Mouse (Mus musculus): Measurements from ENCODE around the gene Igfbp4. TPM values are rescaled to one million over a fixed set of nuclear protein-coding genes. Genes with fewer than 3 reads are reported as not detected.

The Igfbp4 gene
- polyA plus RNA-seq, 1 experiment, result 220 TPM

GRCm38 (mm10) chr11:99071866-99072265 is 30.8 kb downstream of the Igfbp4 start:
- H3K27me3 ChIP-seq (ENCODE audit: control insufficient read depth, insufficient read depth, low read length), result no peaks in the 10 kb centered on the region
- H3K4me1 ChIP-seq (replicated peaks; ENCODE audit: control insufficient read depth, insufficient read depth, low read length), result peaks cover 9% of the 10 kb centered on the region; the same call in 1 of the 2 replicates
- 93% methylated on average over 6 of the region's 6 CpGs for WGBS
- no peak for TF ChIP-seq POLR2A (IDR thresholded peaks at IDR 0.05; ENCODE audit: control insufficient read depth, extremely low read depth, insufficient read depth, low read length, poor library complexity)
- TF ChIP-seq CTCF (IDR thresholded peaks at IDR 0.05; ENCODE audit: borderline replicate concordance, control insufficient read depth, extremely low read depth, insufficient read depth, low read length, poor library complexity), result no peak
- no peaks in the 10 kb centered on the region for H3K36me3 ChIP-seq (ENCODE audit: control insufficient read depth, insufficient read depth, low read length)
- H3K4me3 ChIP-seq (ENCODE audit: control insufficient read depth, insufficient read depth, low read length), result no peak overlapping the region
- DNase-seq, result no peak
- H3K27ac ChIP-seq (ENCODE audit: control insufficient read depth, insufficient read depth, low read length), result no peak overlapping the region

GRCm38 (mm10) chr11:99073781-99074180 is 32.7 kb downstream of the Igfbp4 start:
- TF ChIP-seq POLR2A (IDR thresholded peaks at IDR 0.05; ENCODE audit: control insufficient read depth, extremely low read depth, insufficient read depth, low read length, poor library complexity), result no peak
- TF ChIP-seq CTCF (IDR thresholded peaks at IDR 0.05; ENCODE audit: borderline replicate concordance, control insufficient read depth, extremely low read depth, insufficient read depth, low read length, poor library complexity), result no peak
- H3K27ac ChIP-seq (ENCODE audit: control insufficient read depth, insufficient read depth, low read length), result no peak overlapping the region
- no peaks in the 10 kb centered on the region for H3K36me3 ChIP-seq (ENCODE audit: control insufficient read depth, insufficient read depth, low read length)
- no peaks in the 10 kb centered on the region for H3K4me1 ChIP-seq (replicated peaks; ENCODE audit: control insufficient read depth, insufficient read depth, low read length)
- 79% methylated on average over 5 of the region's 5 CpGs for WGBS
- no peaks in the 10 kb centered on the region for H3K27me3 ChIP-seq (ENCODE audit: control insufficient read depth, insufficient read depth, low read length)
- H3K4me3 ChIP-seq (ENCODE audit: control insufficient read depth, insufficient read depth, low read length), result no peak overlapping the region
- no peak for DNase-seq

- 93% methylated on average over 5 of the region's 5 CpGs for WGBS
- H3K27me3 ChIP-seq (ENCODE audit: control insufficient read depth, insufficient read depth, low read length), result no peaks in the 10 kb centered on the region
- no peak for DNase-seq
Measured at GRCm38 (mm10) chr11:99076744-99077319, 35.8 kb downstream of the Igfbp4 start.

DNA sequence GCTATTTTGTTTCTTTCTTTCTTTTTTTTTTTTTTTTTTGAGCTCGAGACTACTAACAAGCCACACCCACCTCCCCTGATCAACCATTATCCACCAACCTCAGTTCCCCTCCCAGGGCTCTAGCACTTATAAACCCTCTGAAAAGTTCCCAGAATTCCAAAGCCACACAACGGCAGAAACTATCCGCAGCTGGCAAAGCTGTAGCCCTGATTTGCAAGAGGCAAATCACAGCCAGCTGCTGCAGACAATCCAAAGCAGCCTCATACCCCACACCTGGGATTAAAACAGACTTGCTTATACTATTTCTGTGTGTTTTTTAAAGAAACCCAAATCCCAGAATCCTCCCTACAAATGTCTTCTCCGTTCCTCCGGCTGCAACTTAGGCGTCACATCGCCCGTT is 36.8 kb downstream of the Igfbp4 start:
- no peak for DNase-seq
- Histone ChIP-seq H3K27ac (ENCODE audit: control insufficient read depth, insufficient read depth, low read length) (no peak overlapping the region), H3K4me3 (ENCODE audit: control insufficient read depth, insufficient read depth, low read length) (no peak overlapping the region), H3K36me3 (ENCODE audit: control insufficient read depth, insufficient read depth, low read length) (no peaks in the 10 kb centered on the region), H3K4me1 (replicated peaks; ENCODE audit: control insufficient read depth, insufficient read depth, low read length) (no peaks in the 10 kb centered on the region), H3K27me3 (ENCODE audit: control insufficient read depth, insufficient read depth, low read length) (no peaks in the 10 kb centered on the region)
- WGBS, result 95% methylated on average over 8 of the region's 8 CpGs
- TF ChIP-seq POLR2A (IDR thresholded peaks at IDR 0.05; ENCODE audit: control insufficient read depth, extremely low read depth, insufficient read depth, low read length, poor library complexity), result no peak
- no peak for TF ChIP-seq CTCF (IDR thresholded peaks at IDR 0.05; ENCODE audit: borderline replicate concordance, control insufficient read depth, extremely low read depth, insufficient read depth, low read length, poor library complexity)

More at GRCm38 (mm10) chr11:99076744-99077319, 35.8 kb downstream of the Igfbp4 start:
- TF ChIP-seq CTCF (IDR thresholded peaks at IDR 0.05; ENCODE audit: borderline replicate concordance, control insufficient read depth, extremely low read depth, insufficient read depth, low read length, poor library complexity) (no peak), POLR2A (IDR thresholded peaks at IDR 0.05; ENCODE audit: control insufficient read depth, extremely low read depth, insufficient read depth, low read length, poor library complexity) (no peak)
- Histone ChIP-seq H3K27ac (ENCODE audit: control insufficient read depth, insufficient read depth, low read length) (no peak overlapping the region), H3K36me3 (ENCODE audit: control insufficient read depth, insufficient read depth, low read length) (no peaks in the 10 kb centered on the region), H3K4me1 (replicated peaks; ENCODE audit: control insufficient read depth, insufficient read depth, low read length) (no peaks in the 10 kb centered on the region), H3K4me3 (ENCODE audit: control insufficient read depth, insufficient read depth, low read length) (no peak overlapping the region)

DNA sequence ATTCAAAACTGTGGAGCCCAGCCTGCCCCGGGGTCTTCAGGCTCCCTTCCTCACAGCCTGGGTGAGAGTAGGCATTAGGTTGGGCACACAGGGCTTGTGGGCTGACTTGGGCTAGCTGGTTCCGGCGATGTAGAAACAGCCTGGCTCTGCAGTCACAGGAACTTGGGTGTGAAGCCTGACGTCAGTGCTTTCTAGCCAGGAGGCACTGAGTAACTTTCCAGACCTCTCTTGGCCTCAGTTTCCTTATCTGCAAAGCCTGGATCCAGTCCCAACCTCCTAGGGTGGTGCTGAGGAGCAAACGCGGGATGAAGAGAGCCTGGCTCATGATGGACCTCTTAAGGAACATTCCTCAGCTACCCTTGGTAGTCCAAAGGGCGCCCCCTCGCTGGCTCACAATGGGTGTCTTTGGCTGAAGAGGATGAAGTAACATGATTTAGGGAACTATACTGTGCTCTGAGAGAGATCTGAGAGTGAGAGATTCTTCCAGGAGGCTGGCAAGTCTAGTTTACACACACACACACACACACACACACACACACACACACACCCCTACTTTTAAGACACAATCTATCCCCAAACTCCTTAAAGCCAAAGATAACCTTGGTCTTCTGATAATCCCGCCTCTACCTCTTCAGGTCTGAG is 40.0 kb downstream of the Igfbp4 start:
- Histone ChIP-seq H3K4me3 (ENCODE audit: control insufficient read depth, insufficient read depth, low read length) (no peak overlapping the region), H3K36me3 (ENCODE audit: control insufficient read depth, insufficient read depth, low read length) (no peaks in the 10 kb centered on the region), H3K27ac (ENCODE audit: control insufficient read depth, insufficient read depth, low read length) (no peak overlapping the region), H3K4me1 (replicated peaks; ENCODE audit: control insufficient read depth, insufficient read depth, low read length) (no peaks in the 10 kb centered on the region), H3K27me3 (ENCODE audit: control insufficient read depth, insufficient read depth, low read length) (no peaks in the 10 kb centered on the region)
- WGBS, result 95% methylated on average over 9 of the region's 9 CpGs
- DNase-seq, result no peak
- TF ChIP-seq POLR2A (IDR thresholded peaks at IDR 0.05; ENCODE audit: control insufficient read depth, extremely low read depth, insufficient read depth, low read length, poor library complexity), result no peak
- TF ChIP-seq CTCF (IDR thresholded peaks at IDR 0.05; ENCODE audit: borderline replicate concordance, control insufficient read depth, extremely low read depth, insufficient read depth, low read length, poor library complexity), result no peak

DNA sequence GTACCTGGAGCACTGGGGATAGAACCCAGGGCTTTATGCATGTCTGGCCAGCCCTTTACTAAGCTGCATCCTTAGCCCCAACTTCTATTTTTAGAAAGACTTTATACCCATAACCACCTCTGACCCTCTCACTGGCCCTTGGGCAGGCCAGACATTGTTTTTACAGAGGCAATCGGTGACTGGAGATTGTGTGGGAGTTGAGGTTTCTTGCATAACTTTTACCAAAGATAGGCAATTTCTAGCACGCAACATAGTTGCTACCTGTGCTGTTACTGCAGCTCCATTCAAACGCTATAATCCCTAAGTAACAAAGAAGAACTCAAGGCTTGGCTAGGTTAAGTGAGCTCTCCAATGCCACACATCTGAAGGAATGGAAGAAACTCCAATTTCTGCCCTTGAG is 40.5 kb downstream of the Igfbp4 start:
- no peaks in the 10 kb centered on the region for H3K27me3 ChIP-seq (ENCODE audit: control insufficient read depth, insufficient read depth, low read length)
- 88% methylated on average over 3 of the region's 3 CpGs for WGBS
- TF ChIP-seq CTCF (IDR thresholded peaks at IDR 0.05; ENCODE audit: borderline replicate concordance, control insufficient read depth, extremely low read depth, insufficient read depth, low read length, poor library complexity) (no peak), POLR2A (IDR thresholded peaks at IDR 0.05; ENCODE audit: control insufficient read depth, extremely low read depth, insufficient read depth, low read length, poor library complexity) (no peak)

More for the DNA sequence above, 40.5 kb downstream of the Igfbp4 start:
- Histone ChIP-seq H3K36me3 (ENCODE audit: control insufficient read depth, insufficient read depth, low read length) (no peaks in the 10 kb centered on the region), H3K27ac (ENCODE audit: control insufficient read depth, insufficient read depth, low read length) (no peak overlapping the region), H3K4me1 (replicated peaks; ENCODE audit: control insufficient read depth, insufficient read depth, low read length) (no peaks in the 10 kb centered on the region), H3K4me3 (ENCODE audit: control insufficient read depth, insufficient read depth, low read length) (no peak overlapping the region)
- DNase-seq, result no peak
